Comparison of ENCODE assay signal across 25 mouse cellular contexts in genomic region chr15:61416841-61417240, GRCm38 (mm10).
A peak's percentile ranks its signal among the peaks of the same experiment; 100 is the strongest.
DNase-seq lines count a peak whose midpoint lies in the region; ATAC-seq lines count a peak whose summit lies in the region.
"Had no signal": no experiment of that assay in that cellular context is flagged by ENCODE, and none has a peak within 500 bp of the region (broad histone marks: within the 10 kb centered on the region; RNA-seq: fewer than 3 reads in every experiment).

No protein-coding gene starts in this region.

- 82% methylated on average over 3 of the region's 3 CpGs for WGBS in forebrain, embryonic 14.5 days
- 63% methylated on average over 3 of the region's 3 CpGs for WGBS in forebrain, embryonic 15.5 days

- H3K27me3 ChIP-seq in forebrain, embryonic 14.5 days (replicated peaks; ENCODE audit: control insufficient read depth, insufficient read depth, low read length) = no peaks in the 10 kb centered on the region
- H3K27me3 ChIP-seq in forebrain, embryonic 15.5 days = no peaks in the 10 kb centered on the region
- H3K27me3 ChIP-seq: embryonic facial prominence, embryonic 13.5 days; forebrain, embryonic 13.5 days; heart, embryonic 12.5 days; heart, embryonic 15.5 days; hindbrain, embryonic 13.5 days had no signal

- H3K27ac ChIP-seq in forebrain, embryonic 14.5 days (ENCODE audit: low read depth, low read length) = no peak overlapping the region
- no peak overlapping the region for H3K27ac ChIP-seq in forebrain, embryonic 15.5 days (replicated peaks)
- H3K27ac ChIP-seq: embryonic facial prominence, embryonic 10.5 days; embryonic facial prominence, embryonic 13.5 days; forebrain, embryonic 13.5 days; heart, embryonic 15.5 days; hindbrain, embryonic 10.5 days; hindbrain, embryonic 13.5 days had no signal

- intact Hi-C loops in left cerebral cortex, postnatal 4 days (cut with DNase I) = no loop called here

- DNase-seq in forebrain, embryonic 14.5 days (ENCODE audit: low spot score) = peak; percentile 5
- DNase-seq in layer of hippocampus, adult 9-11 months = peak; percentile 2
- DNase-seq in layer of hippocampus, postnatal 10 days (ENCODE audit: low spot score in 2 of 2) = no peak
- peak; percentile 37 for DNase-seq in brain, embryonic 18.5 days (ENCODE audit: low read depth, low spot score)
- no peak for DNase-seq in testis, postnatal 14 days (ENCODE audit: low spot score)
- DNase-seq in left cerebral cortex, postnatal 4 days = no peak
- DNase-seq: adrenal gland, adult 8-10 months; adrenal gland, postnatal 25 days; cerebellum, adult 11-12 months; cerebellum, adult 8-10 months; cerebellum, postnatal 36 days; embryo, embryonic 11 days; gastrocnemius, postnatal 25 days; heart, postnatal 36 days had no signal

- ATAC-seq in forebrain, embryonic 14.5 days = no peak
- no peak for ATAC-seq in forebrain, embryonic 15.5 days (replicated peaks)
- ATAC-seq: activated CD4-positive, CD25-positive, alpha-beta regulatory T cell, adult 4 months; forebrain, embryonic 13.5 days; hindbrain, embryonic 16.5 days had no signal

- H3K9me3 ChIP-seq in forebrain, embryonic 14.5 days (replicated peaks; ENCODE audit: control insufficient read depth, low read length) = no peaks in the 10 kb centered on the region
- no peaks in the 10 kb centered on the region for H3K9me3 ChIP-seq in forebrain, embryonic 15.5 days
- H3K9me3 ChIP-seq: embryonic facial prominence, embryonic 10.5 days; embryonic facial prominence, embryonic 13.5 days; forebrain, embryonic 13.5 days; heart, embryonic 12.5 days; heart, embryonic 15.5 days; hindbrain, embryonic 10.5 days; hindbrain, embryonic 13.5 days had no signal

- H3K36me3 ChIP-seq in forebrain, embryonic 14.5 days (ENCODE audit: control insufficient read depth, insufficient read depth, low read length) = no peaks in the 10 kb centered on the region
- H3K36me3 ChIP-seq in forebrain, embryonic 15.5 days = no peaks in the 10 kb centered on the region
- H3K36me3 ChIP-seq: embryonic facial prominence, embryonic 10.5 days; embryonic facial prominence, embryonic 13.5 days; heart, embryonic 12.5 days; heart, embryonic 15.5 days; hindbrain, embryonic 10.5 days; hindbrain, embryonic 13.5 days had no signal

- H3K4me3 ChIP-seq in forebrain, embryonic 14.5 days (ENCODE audit: low read depth, low read length) = no peak overlapping the region
- no peak overlapping the region for H3K4me3 ChIP-seq in forebrain, embryonic 15.5 days
- H3K4me3 ChIP-seq: embryonic facial prominence, embryonic 10.5 days; embryonic facial prominence, embryonic 13.5 days; erythroblast, embryonic 14.5 days; forebrain, embryonic 13.5 days; heart, embryonic 12.5 days; heart, embryonic 15.5 days; hindbrain, embryonic 10.5 days; hindbrain, embryonic 13.5 days had no signal

- H3K9ac ChIP-seq in forebrain, embryonic 14.5 days (ENCODE audit: low read length) = no peak overlapping the region
- H3K9ac ChIP-seq in forebrain, embryonic 15.5 days (replicated peaks) = no peak overlapping the region
- H3K9ac ChIP-seq: embryonic facial prominence, embryonic 13.5 days; forebrain, embryonic 13.5 days; heart, embryonic 12.5 days; heart, embryonic 15.5 days; hindbrain, embryonic 13.5 days had no signal

- H3K4me1 ChIP-seq in forebrain, embryonic 14.5 days (ENCODE audit: control insufficient read depth, insufficient read depth, low read length) = no peaks in the 10 kb centered on the region
- H3K4me1 ChIP-seq in forebrain, embryonic 15.5 days = no peaks in the 10 kb centered on the region
- H3K4me1 ChIP-seq: embryonic facial prominence, embryonic 10.5 days; embryonic facial prominence, embryonic 13.5 days; forebrain, embryonic 13.5 days; heart, embryonic 12.5 days; heart, embryonic 15.5 days; hindbrain, embryonic 10.5 days; hindbrain, embryonic 13.5 days had no signal

- H3K4me2 ChIP-seq in forebrain, embryonic 14.5 days (ENCODE audit: low read length) = no peak overlapping the region
- no peak overlapping the region for H3K4me2 ChIP-seq in forebrain, embryonic 15.5 days (replicated peaks)
- H3K4me2 ChIP-seq: embryonic facial prominence, embryonic 13.5 days; forebrain, embryonic 13.5 days; heart, embryonic 12.5 days; heart, embryonic 15.5 days; hindbrain, embryonic 13.5 days had no signal

Comparison
In these comparisons a context has a peak if more than half of its experiments do, and no peak if none do; other contexts are left out.
1. DNase-seq: peak in forebrain, embryonic 14.5 days (single experiment), layer of hippocampus, adult 9-11 months (single experiment) and brain, embryonic 18.5 days (single experiment); none in layer of hippocampus, postnatal 10 days (0 of 2), testis, postnatal 14 days (single experiment) and left cerebral cortex, postnatal 4 days (single experiment).